Mouse (Mus musculus) layer of hippocampus, adult 2 months (tissue): ENCODE data around the gene Gjd3. TPM values are rescaled to one million over a fixed set of nuclear protein-coding genes. Genes with fewer than 3 reads are reported as not detected.

Experiments used
- DNase-seq, 2 experiments: peaks; one replicate each; pipeline ENCODE4 v3.0.0; 2022; ENCODE audit warnings: low spot score in 2 of 2
- H3K27ac ChIP-seq: fragments of 200-600 bp; 2 replicates; pipeline ENCODE4 v1.8.1; 2022
- H3K4me3 ChIP-seq: fragments of 200-600 bp; 2 replicates; pipeline ENCODE4 v1.8.1; 2022; ENCODE audit warnings: mild to moderate bottlenecking
- CTCF ChIP-seq: fragments of 200-600 bp; conservative IDR thresholded peaks from 2 replicates; pipeline ENCODE4 v1.8.1; 2022; ENCODE audit warnings: antibody characterized with exemption, mild to moderate bottlenecking, moderate library complexity
- total RNA-seq, 2 experiments: library from RNA; stranded (reverse); gene quantifications; 2 replicates each; pipeline ENCODE4 v1.2.3; 2021

The Gjd3 gene
- total RNA-seq, 2 experiments from 2014 or later, result 1.3 to 2.0 TPM

GRCm38 (mm10) chr11:98954801-98955706 is 27.8 kb downstream of the Gjd3 start:
- no peak for DNase-seq
- H3K27ac ChIP-seq, result peak overlapping the region; percentile 67; the same call in 1 of the 2 replicates
- H3K4me3 ChIP-seq, result no peak overlapping the region; the same call in 1 of the 2 replicates
- TF ChIP-seq CTCF, result no peak

GRCm38 (mm10) chr11:98954373-98954772 is 28.4 kb downstream of the Gjd3 start:
- Histone ChIP-seq H3K27ac (peak overlapping the region; percentile 67; the same call in 1 of the 2 replicates), H3K4me3 (no peak overlapping the region; the same call in 1 of the 2 replicates)
- peak; percentile 93 for TF ChIP-seq CTCF
- DNase-seq, result peak; percentile 58 to 75

- no peak for TF ChIP-seq CTCF
- DNase-seq, result no peak
- H3K4me3 ChIP-seq, result no peak overlapping the region
- H3K27ac ChIP-seq, result peak overlapping the region; percentile 67; the same call in 1 of the 2 replicates
Measured at GRCm38 (mm10) chr11:98953835-98954320, 28.9 kb downstream of the Gjd3 start.

GRCm38 (mm10) chr11:98953361-98953760 is 29.5 kb downstream of the Gjd3 start:
- TF ChIP-seq CTCF, result no peak
- no peak for DNase-seq
- H3K4me3 ChIP-seq, result no peak overlapping the region
- no peak overlapping the region for H3K27ac ChIP-seq

GRCm38 (mm10) chr11:98952736-98953135 is 30.1 kb downstream of the Gjd3 start:
- no peak overlapping the region for H3K27ac ChIP-seq
- no peak for DNase-seq
- no peak for TF ChIP-seq CTCF
- no peak overlapping the region for H3K4me3 ChIP-seq

GRCm38 (mm10) chr11:98952111-98952510 is 30.7 kb downstream of the Gjd3 start:
- no peak for DNase-seq
- Histone ChIP-seq H3K4me3 (no peak overlapping the region), H3K27ac (no peak overlapping the region)
- peak; percentile 28; the same call in 1 of the 2 replicates for TF ChIP-seq CTCF

- DNase-seq, result peak in 1 of 2 experiments; percentile 62
- Histone ChIP-seq H3K27ac (peak overlapping the region; percentile 68; the same call in 1 of the 2 replicates), H3K4me3 (no peak overlapping the region)
- TF ChIP-seq CTCF, result no peak
Measured at GRCm38 (mm10) chr11:98951026-98951906, 31.6 kb downstream of the Gjd3 start.

GRCm38 (mm10) chr11:98950484-98950883 is 32.3 kb downstream of the Gjd3 start:
- no peak for TF ChIP-seq CTCF
- Histone ChIP-seq H3K27ac (no peak overlapping the region), H3K4me3 (no peak overlapping the region)
- no peak for DNase-seq

- no peak for TF ChIP-seq CTCF
- no peak for DNase-seq
Measured at GRCm38 (mm10) chr11:98949958-98950460, 32.8 kb downstream of the Gjd3 start.

GRCm38 (mm10) chr11:98949242-98949957 is 33.4 kb downstream of the Gjd3 start:
- Histone ChIP-seq H3K27ac (no peak overlapping the region), H3K4me3 (no peak overlapping the region)
- TF ChIP-seq CTCF, result no peak
- DNase-seq, result no peak

More at GRCm38 (mm10) chr11:98949958-98950460, 32.8 kb downstream of the Gjd3 start:
- Histone ChIP-seq H3K4me3 (no peak overlapping the region), H3K27ac (no peak overlapping the region)

- Histone ChIP-seq H3K27ac (no peak overlapping the region), H3K4me3 (no peak overlapping the region)
- TF ChIP-seq CTCF, result no peak
- DNase-seq, result no peak
Measured at GRCm38 (mm10) chr11:98947969-98948569, 34.7 kb downstream of the Gjd3 start.

- no peak for DNase-seq
- H3K4me3 ChIP-seq, result no peak overlapping the region
- H3K27ac ChIP-seq, result no peak overlapping the region
- no peak for TF ChIP-seq CTCF
Measured at GRCm38 (mm10) chr11:98945605-98945977, 37.2 kb downstream of the Gjd3 start.
